Mouse (Mus musculus) heart, postnatal 36 days (tissue): ENCODE data around the gene Phf8. TPM values are rescaled to one million over a fixed set of nuclear protein-coding genes. Genes with fewer than 3 reads are reported as not detected.
A peak's percentile ranks its signal among the peaks of the same experiment; 100 is the strongest.
"Not testable (repeated sequence)": the region's sequence is repeated elsewhere in the genome, so short reads cannot be mapped to it uniquely, and the experiment has no call there.

Experiments used
- DNase-seq, 2 experiments: peaks; one replicate each; pipeline ENCODE4 v3.0.0; 2021 to 2022
- intact Hi-C: fragments of 180-260 bp; cut with DNase I; formaldehyde crosslinking; loops from one replicate; pipeline ENCODE4 v1.15.1; 2025
- total RNA-seq, 2 experiments: library from RNA; stranded (reverse); gene quantifications; 2 replicates each; pipeline ENCODE4 v1.2.3; 2021

The Phf8 gene
- total RNA-seq: 10 to 100 TPM; 17.2 to 19.2 TPM

GRCm38 (mm10) chrX:151520458-151521322, at the start of gene Phf8:
TSS of gene Phf8 (plus strand) at chrX:151520672.
- peak; percentile 90 to 92 for DNase-seq
- intact Hi-C loops: loop anchor here (5.0 to 10.0 kb wide), 2 partner anchors 292 to 494 kb away; partner anchors contain the start of genes Ribc1 and Smc1a

- intact Hi-C loops: no loop called here
- no peak for DNase-seq
These were observed 32.3 kb upstream of the Phf8 start for GRCm38 (mm10) chrX:151488128-151488527.

- DNase-seq, intact Hi-C loops: not testable (repeated sequence)
These were observed 27.2 kb upstream of the Phf8 start for GRCm38 (mm10) chrX:151493269-151493668.

GRCm38 (mm10) chrX:151496596-151496995, 23.9 kb upstream of the Phf8 start:
- no peak for DNase-seq
- intact Hi-C loops: no loop called here

- DNase-seq: no peak
- intact Hi-C loops: no loop called here
These were observed 11.9 kb upstream of the Phf8 start for GRCm38 (mm10) chrX:151508536-151508935.

- intact Hi-C loops: no loop called here
- no peak for DNase-seq
These were observed 10.6 kb upstream of the Phf8 start for GRCm38 (mm10) chrX:151509906-151510305.

GRCm38 (mm10) chrX:151513066-151513465, 7.4 kb upstream of the Phf8 start:
- intact Hi-C loops: no loop called here

GRCm38 (mm10) chrX:151513694-151514093, 6.8 kb upstream of the Phf8 start:
- intact Hi-C loops: no loop called here
- no peak for DNase-seq

More at GRCm38 (mm10) chrX:151513066-151513465, 7.4 kb upstream of the Phf8 start:
- no peak for DNase-seq

GRCm38 (mm10) chrX:151518181-151518580, 2.3 kb upstream of the Phf8 start:
- DNase-seq: no peak
- intact Hi-C loops: loop anchor here (5.0 kb wide), 1 partner anchor 171 kb away; no protein-coding TSS in a partner anchor

GRCm38 (mm10) chrX:151520127-151520457, 380 bp upstream of the Phf8 start:
- DNase-seq: no peak
- intact Hi-C loops: loop anchor here (5.0 to 10.0 kb wide), 2 partner anchors 292 to 495 kb away; partner anchors contain the start of genes Ribc1 and Smc1a

GRCm38 (mm10) chrX:151521786-151522522, 1.5 kb downstream of the Phf8 start:
- peak; percentile 5 to 10 for DNase-seq
- intact Hi-C loops: loop anchor here (5.0 to 10.0 kb wide), 2 partner anchors 290 to 493 kb away; partner anchors contain the start of genes Ribc1 and Smc1a

- DNase-seq: no peak
- intact Hi-C loops: no loop called here
These were observed 32.9 kb downstream of the Phf8 start for GRCm38 (mm10) chrX:151553356-151553755.

- DNase-seq: no peak
- intact Hi-C loops: no loop called here
These were observed 54.7 kb downstream of the Phf8 start for GRCm38 (mm10) chrX:151575166-151575565.

- no peak for DNase-seq
These were observed 122.9 kb downstream of the Phf8 start for GRCm38 (mm10) chrX:151643386-151643785.

GRCm38 (mm10) chrX:151653744-151654143, 133.3 kb downstream of the Phf8 start:
- intact Hi-C loops: no loop called here
- no peak for DNase-seq

More at GRCm38 (mm10) chrX:151643386-151643785, 122.9 kb downstream of the Phf8 start:
- intact Hi-C loops: no loop called here

GRCm38 (mm10) chrX:151674492-151675171, 154.2 kb downstream of the Phf8 start:
- no peak for DNase-seq
- intact Hi-C loops: no loop called here

Other genes starting within 250 kb of the Phf8 start
- 10 to 100 TPM; 12.4 to 14.3 TPM for gene Fam120c, start 176.5 kb upstream of the Phf8 start, total RNA-seq